Mouse (Mus musculus) intestine, embryonic 16.5 days (tissue): Measurements from ENCODE around the gene H2-M5. TPM values are rescaled to one million over a fixed set of nuclear protein-coding genes. Genes with fewer than 3 reads are reported as not detected.

ENCODE experiments used
- ATAC-seq: fragments of 200-750 bp; cut with Nextera tagmentation; 2 replicates; pipeline ENCODE4 v1.8.0; 2017; ENCODE audit warnings: moderate TSS enrichment, moderate library complexity
- H3K27ac ChIP-seq: fragments of 300-500 bp; sonication (generic); 2 replicates; pipeline ENCODE4 v1.5.1; 2014; ENCODE audit warnings: mild to moderate bottlenecking, low read length
- H3K27me3 ChIP-seq: fragments of 300-500 bp; sonication (generic); replicated peaks from 2 replicates; pipeline ENCODE4 v1.6.1; 2014; ENCODE audit warnings: low read length, control low read depth, mixed read lengths; ENCODE audit not compliant: control insufficient read depth, insufficient read depth
- H3K36me3 ChIP-seq: fragments of 300-500 bp; sonication (generic); 2 replicates; pipeline ENCODE4 v1.6.1; 2014; ENCODE audit warnings: low read length, control low read depth; ENCODE audit not compliant: control insufficient read depth, insufficient read depth
- H3K4me1 ChIP-seq: fragments of 300-500 bp; sonication (generic); 2 replicates; pipeline ENCODE4 v1.6.1; 2014; ENCODE audit warnings: low read length, control low read depth, mixed read lengths; ENCODE audit not compliant: control insufficient read depth, insufficient read depth
- H3K4me2 ChIP-seq: fragments of 300-500 bp; sonication (generic); 2 replicates; pipeline ENCODE4 v1.6.1; 2014; ENCODE audit warnings: low read depth, low read length, control low read depth
- H3K4me3 ChIP-seq: fragments of 300-500 bp; sonication (generic); 2 replicates; pipeline ENCODE4 v1.5.1; 2014; ENCODE audit warnings: mild to moderate bottlenecking, low read length
- H3K9ac ChIP-seq: fragments of 300-500 bp; sonication (generic); 2 replicates; pipeline ENCODE4 v1.6.1; 2014; ENCODE audit warnings: low read depth, low read length
- H3K9me3 ChIP-seq: fragments of 300-500 bp; sonication (generic); 2 replicates; pipeline ENCODE4 v1.6.1; 2016; ENCODE audit warnings: low read length, control low read depth; ENCODE audit not compliant: control insufficient read depth
- WGBS: fragments of 180-500 bp; shearing (Covaris S2); extraction: QIAGEN DNeasy Blood & Tissue Kit; methylation state at CpG from one replicate; pipeline ENCODE4 v1.1.7; 2014; 5-methylcytosine and 5-hydroxymethylcytosine counted together
- polyA plus RNA-seq: library from polyadenylated mRNA; unstranded; fragments of >200 nt; fragmentation: Nextera tagmentation; extraction: Ambion mirVana; gene quantifications from 2 replicates; pipeline ENCODE4 v1.2.1, GENCODE M21; 2015

H2-M5 gene
- polyA plus RNA-seq, 1 experiment from 2014 or later: 0.22 TPM

- peak within 1 kb of the TSS; percentile 82 for H3K9ac ChIP-seq
- H3K4me2 ChIP-seq: peak within 1 kb of the TSS; percentile 59
- H3K4me1 ChIP-seq: 0 out of 2 replicates have a peak, but pooled peaks cover 8% of the 10 kb centered on the region
- ATAC-seq: peak; percentile 98
- H3K27ac ChIP-seq: peak within 1 kb of the TSS; percentile 75
- H3K4me3 ChIP-seq: peak within 1 kb of the TSS; percentile 69
- no peaks in the 10 kb centered on the region for H3K9me3 ChIP-seq
- H3K27me3 ChIP-seq: no peaks in the 10 kb centered on the region
- WGBS: under 1% methylated on average over 46 of the region's 46 CpGs
- no peaks in the 10 kb centered on the region for H3K36me3 ChIP-seq
Observed at GRCm38 (mm10) chr17:36957999-36958743, 31.2 kb downstream of the H2-M5 start, which contains the start of the genes Znrd1 and Znrd1as. Gene Znrd1 (minus strand): TSS chr17:36958559. Gene Znrd1as (plus strand): TSS chr17:36958592.

- ATAC-seq: no peak
- no peaks in the 10 kb centered on the region for H3K9me3 ChIP-seq
- peaks cover 10% of the 10 kb centered on the region for H3K4me1 ChIP-seq
- no peak overlapping the region for H3K27ac ChIP-seq
- H3K4me3 ChIP-seq: no peak overlapping the region
- H3K27me3 ChIP-seq: no peaks in the 10 kb centered on the region
- WGBS: 88% methylated on average over 1 of the region's 1 CpGs
- no peak overlapping the region for H3K4me2 ChIP-seq
- H3K9ac ChIP-seq: no peak overlapping the region
- no peaks in the 10 kb centered on the region for H3K36me3 ChIP-seq
Observed at GRCm38 (mm10) chr17:36953062-36953461, 36.3 kb downstream of the H2-M5 start.

- no peak overlapping the region for H3K27ac ChIP-seq
- ATAC-seq: no peak
- H3K4me1 ChIP-seq: peaks cover 9% of the 10 kb centered on the region
- H3K9ac ChIP-seq: no peak overlapping the region
- no peaks in the 10 kb centered on the region for H3K36me3 ChIP-seq
- H3K4me2 ChIP-seq: no peak overlapping the region
- H3K9me3 ChIP-seq: no peaks in the 10 kb centered on the region
- H3K27me3 ChIP-seq: no peaks in the 10 kb centered on the region
- 88% methylated on average over 2 of the region's 2 CpGs for WGBS
- H3K4me3 ChIP-seq: no peak overlapping the region
Observed at GRCm38 (mm10) chr17:36952631-36953030, 36.7 kb downstream of the H2-M5 start.

GRCm38 (mm10) chr17:36950981-36951947, 38.1 kb downstream of the H2-M5 start, which contains the start of gene Ppp1r11:
Gene Ppp1r11 (minus strand): TSS chr17:36951741.
- Histone ChIP-seq H3K36me3 (no peaks in the 10 kb centered on the region), H3K4me1 (peaks cover 6% of the 10 kb centered on the region), H3K4me3 (peak within 1 kb of the TSS; percentile 73), H3K27ac (0 out of 2 replicates have a peak within 1 kb of the TSS, but pooled peaks have one; percentile 55), H3K4me2 (peak within 1 kb of the TSS; percentile 68), H3K27me3 (no peaks in the 10 kb centered on the region), H3K9ac (peak within 1 kb of the TSS; percentile 81), H3K9me3 (no peaks in the 10 kb centered on the region)
- peak; percentile 95 for ATAC-seq
- WGBS: 2% methylated on average over 36 of the region's 36 CpGs

GRCm38 (mm10) chr17:36949265-36949664, 40.1 kb downstream of the H2-M5 start:
- H3K4me3 ChIP-seq: no peak overlapping the region
- H3K36me3 ChIP-seq: no peaks in the 10 kb centered on the region
- H3K9me3 ChIP-seq: no peaks in the 10 kb centered on the region
- H3K4me1 ChIP-seq: peaks cover 6% of the 10 kb centered on the region
- WGBS: 93% methylated on average over 7 of the region's 8 CpGs
- no peak overlapping the region for H3K9ac ChIP-seq
- H3K27me3 ChIP-seq: peaks cover 1% of the 10 kb centered on the region; the same call in 1 of the 2 replicates
- ATAC-seq: no peak
- no peak overlapping the region for H3K27ac ChIP-seq
- no peak overlapping the region for H3K4me2 ChIP-seq

- ATAC-seq: no peak
- Histone ChIP-seq H3K27me3 (peaks cover 5% of the 10 kb centered on the region), H3K27ac (no peak overlapping the region), H3K9me3 (no peaks in the 10 kb centered on the region), H3K36me3 (no peaks in the 10 kb centered on the region), H3K4me2 (no peak overlapping the region), H3K9ac (no peak overlapping the region), H3K4me3 (no peak overlapping the region), H3K4me1 (peaks cover 7% of the 10 kb centered on the region)
- WGBS: 83% methylated on average over 1 of the region's 1 CpGs
Observed at GRCm38 (mm10) chr17:36948286-36948685, 41.1 kb downstream of the H2-M5 start.

- peak overlapping the region; percentile 77 for H3K9ac ChIP-seq
- peaks cover 15% of the 10 kb centered on the region for H3K4me1 ChIP-seq
- ATAC-seq: peak; percentile 49
- no peaks in the 10 kb centered on the region for H3K36me3 ChIP-seq
- peaks cover 16% of the 10 kb centered on the region for H3K27me3 ChIP-seq
- H3K9me3 ChIP-seq: no peaks in the 10 kb centered on the region
- H3K4me2 ChIP-seq: peak overlapping the region; percentile 95
- H3K27ac ChIP-seq: peak overlapping the region; percentile 29; the same call in 1 of the 2 replicates
- peak overlapping the region; percentile 61 for H3K4me3 ChIP-seq
- WGBS: 1% methylated on average over 62 of the region's 62 CpGs
Observed at GRCm38 (mm10) chr17:36947051-36947819, 42.1 kb downstream of the H2-M5 start.

- Histone ChIP-seq H3K36me3 (no peaks in the 10 kb centered on the region), H3K9ac (no peak overlapping the region), H3K27me3 (peaks cover 23% of the 10 kb centered on the region), H3K4me3 (no peak overlapping the region), H3K4me2 (no peak overlapping the region), H3K9me3 (no peaks in the 10 kb centered on the region), H3K4me1 (peaks cover 8% of the 10 kb centered on the region), H3K27ac (no peak overlapping the region)
- WGBS: 20% methylated on average over 9 of the region's 9 CpGs
- no peak for ATAC-seq
Observed at GRCm38 (mm10) chr17:36944121-36944775, 45.1 kb downstream of the H2-M5 start.
